Mouse (Mus musculus): ENCODE measurements around the gene Olfr1049.
"Not testable (repeated sequence)": the region's sequence is repeated elsewhere in the genome, so short reads cannot be mapped to it uniquely, and the experiment has no call there.

The Olfr1049 gene

GRCm38 (mm10) chr2:86258228-86258627 lies at the start of gene Olfr1049:
Olfr1049 (minus strand) TSS chr2:86258328.
- DNase-seq (ENCODE audit: low read depth) = not testable (repeated sequence)

- no peak for DNase-seq (ENCODE audit: low read depth)
These were observed 34.0 kb upstream of the Olfr1049 start, which contains the start of gene Olfr1052 for GRCm38 (mm10) chr2:86292155-86292554. Olfr1052 (plus strand) TSS chr2:86292455.

- not testable (repeated sequence) for DNase-seq (ENCODE audit: low read depth)
These were observed 20.9 kb upstream of the Olfr1049 start, which contains the start of gene Olfr1051 for GRCm38 (mm10) chr2:86278988-86279387. Olfr1051 (minus strand) TSS chr2:86279088.

GRCm38 (mm10) chr2:86240189-86240588 lies 17.9 kb downstream of the Olfr1049 start, which contains the start of gene Olfr1048:
Olfr1048 (minus strand) TSS chr2:86240289.
- no peak for DNase-seq (ENCODE audit: low read depth)

GRCm38 (mm10) chr2:86231301-86231700 lies 26.8 kb downstream of the Olfr1049 start, which contains the start of gene Olfr1047:
Olfr1047 (minus strand) TSS chr2:86231401.
- DNase-seq (ENCODE audit: low read depth) = no peak

GRCm38 (mm10) chr2:86219214-86219613 lies 38.9 kb downstream of the Olfr1049 start, which contains the start of gene Olfr1046:
Olfr1046 (minus strand) TSS chr2:86219314.
- DNase-seq (ENCODE audit: low read depth) = no peak

Data from 416B (cell line).